Mouse (Mus musculus): ENCODE measurements around the gene Alad.

DNA sequence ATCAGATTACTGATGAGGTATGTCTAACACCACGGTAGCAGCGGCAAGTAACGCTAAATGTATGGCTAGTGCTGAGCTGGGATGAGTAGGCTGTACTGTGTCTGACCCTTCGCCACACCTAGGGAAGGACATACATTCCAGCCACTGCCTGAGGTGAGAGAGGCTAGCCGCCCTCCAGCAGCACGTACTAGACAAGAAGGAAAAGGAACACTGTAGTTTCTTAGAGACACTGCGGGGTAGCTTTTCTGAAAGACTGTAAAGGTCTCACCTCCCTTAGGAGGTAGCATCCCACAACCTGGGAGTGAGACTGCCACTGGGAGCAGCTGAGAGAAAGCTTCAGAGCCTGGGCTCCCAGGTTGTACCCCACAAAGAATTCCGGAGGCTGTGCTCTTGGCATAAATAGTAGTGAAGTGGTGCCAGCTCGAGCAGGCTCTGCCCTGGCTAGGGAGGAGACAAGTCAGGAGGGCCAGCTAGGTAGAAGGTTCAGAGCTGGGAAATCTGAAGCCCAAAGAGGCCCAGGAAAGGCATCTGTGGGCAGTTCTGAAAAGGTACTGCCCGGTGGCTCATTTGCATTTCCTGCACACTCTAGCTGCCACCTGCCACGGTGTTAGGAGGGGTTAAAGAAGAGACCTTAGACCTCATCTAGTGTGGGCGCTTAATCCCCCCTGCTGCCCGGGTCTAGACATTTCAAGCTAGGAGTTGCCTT, 1.1 kb downstream of the Alad start:
- TF ChIP-seq CTCF (IDR thresholded peaks at IDR 0.05; ENCODE audit: low read depth) (no peak), EP300 (IDR thresholded peaks at IDR 0.05; ENCODE audit: low read depth) (no peak)
